Mouse (Mus musculus) kidney, adult 2 months (tissue): Measurements from ENCODE around the gene Ptges2.

Experiments used
- CTCF ChIP-seq: fragments of 200-500 bp; conservative IDR thresholded peaks from 2 replicates; pipeline ENCODE4 v1.5.1; 2011; ENCODE audit warnings: low read depth, mild to moderate bottlenecking, control low read depth, low read length, moderate library complexity, mixed read lengths; ENCODE audit not compliant: insufficient read depth, insufficient read length
- POLR2A ChIP-seq: fragments of 200-500 bp; IDR thresholded peaks from one replicate; pipeline ENCODE4 v1.6.1; 2011; ENCODE audit warnings: low read depth, low read length, control low read depth

- TF ChIP-seq CTCF: peak; percentile 100
- no peak for TF ChIP-seq POLR2A
These were observed 9.0 kb downstream of the Ptges2 start for GRCm38 (mm10) chr2:32404663-32405062.
